ENCODE assay signal across 9 mouse cellular contexts in genomic region chr2:127655419-127655818, GRCm38 (mm10). TPM values are rescaled to one million over a fixed set of nuclear protein-coding genes. Genes with fewer than 3 reads are reported as not detected.
DNase-seq lines count a peak whose midpoint lies in the region; ATAC-seq and TF ChIP-seq lines count a peak whose summit lies in the region.
"Had no signal": no experiment of that assay in that cellular context is flagged by ENCODE, and none has a peak within 500 bp of the region (broad histone marks: within the 10 kb centered on the region; RNA-seq: fewer than 3 reads in every experiment).

No protein-coding gene starts in this region.

- no peaks in the 10 kb centered on the region for H3K36me3 ChIP-seq in E14TG2a.4 (ENCODE audit: insufficient read depth, low read length)
- no peaks in the 10 kb centered on the region for H3K36me3 ChIP-seq in hindbrain, embryonic 13.5 days
- no peaks in the 10 kb centered on the region for H3K36me3 ChIP-seq in thymus, adult 2 months (ENCODE audit: control insufficient read depth, insufficient read depth, low read length)
- H3K36me3 ChIP-seq: limb, embryonic 15.5 days had no signal

- no peak overlapping the region for H3K9ac ChIP-seq in hindbrain, embryonic 13.5 days
- H3K9ac ChIP-seq: limb, embryonic 15.5 days had no signal

- H3K4me3 ChIP-seq in E14TG2a.4 (replicated peaks; ENCODE audit: low read length) = peak overlapping the region; percentile 49
- H3K4me3 ChIP-seq in hindbrain, embryonic 13.5 days = peak overlapping the region; percentile 48
- no peak overlapping the region for H3K4me3 ChIP-seq in thymus, adult 2 months (ENCODE audit: control insufficient read depth, insufficient read depth, low read length)

- H3K9me3 ChIP-seq in E14TG2a.4 (ENCODE audit: low read length) = no peaks in the 10 kb centered on the region
- no peaks in the 10 kb centered on the region for H3K9me3 ChIP-seq in hindbrain, embryonic 13.5 days
- H3K9me3 ChIP-seq: limb, embryonic 15.5 days had no signal

- DNase-seq in adrenal gland, adult 2 months = peak; percentile 18
- DNase-seq in adrenal gland, postnatal 4 days (ENCODE audit: low spot score in 2 of 2) = no peak
- peak; percentile 26 for DNase-seq in lung, postnatal 25 days (ENCODE audit: low spot score)
- no peak for DNase-seq in urinary bladder, adult 18-20 months (ENCODE audit: low spot score in 2 of 2)
- no peak for DNase-seq in layer of hippocampus, adult 18-20 months (ENCODE audit: low spot score in 2 of 2)
- no peak for DNase-seq in thymus, adult 2 months

- H3K27ac ChIP-seq in hindbrain, embryonic 13.5 days = no peak overlapping the region
- no peak overlapping the region for H3K27ac ChIP-seq in thymus, adult 2 months (ENCODE audit: control insufficient read depth, insufficient read depth, low read length)
- H3K27ac ChIP-seq: limb, embryonic 15.5 days had no signal

- peaks cover 27% of the 10 kb centered on the region for H3K4me1 ChIP-seq in E14TG2a.4 (replicated peaks; ENCODE audit: low read depth, low read length)
- H3K4me1 ChIP-seq in hindbrain, embryonic 13.5 days (replicated peaks) = peaks cover 15% of the 10 kb centered on the region
- H3K4me1 ChIP-seq in thymus, adult 2 months (replicated peaks; ENCODE audit: control insufficient read depth, insufficient read depth, low read length) = no peaks in the 10 kb centered on the region

- no peak for TF ChIP-seq POLR2A in thymus, adult 2 months (IDR thresholded peaks at IDR 0.05; ENCODE audit: control insufficient read depth, extremely low read depth, insufficient read depth, low read length, poor library complexity)

- TF ChIP-seq CTCF in E14TG2a.4 (conservative IDR thresholded peaks at IDR 0.05; ENCODE audit: low read length) = no peak
- no peak for TF ChIP-seq CTCF in thymus, adult 2 months (IDR thresholded peaks at IDR 0.05; ENCODE audit: borderline replicate concordance, control insufficient read depth, extremely low read depth, insufficient read depth, low read length, poor library complexity)

- 7% methylated on average over 9 of the region's 9 CpGs for whole genome bisulfite sequencing in hindbrain, embryonic 13.5 days
- WGBS in thymus, adult 2 months = 14% methylated on average over 9 of the region's 9 CpGs

- H3K27me3 ChIP-seq in E14TG2a.4 (ENCODE audit: insufficient read depth, low read length) = peaks cover 85% of the 10 kb centered on the region
- peaks cover 65% of the 10 kb centered on the region for H3K27me3 ChIP-seq in hindbrain, embryonic 13.5 days
- H3K27me3 ChIP-seq in thymus, adult 2 months (ENCODE audit: control insufficient read depth, insufficient read depth, low read length) = peaks cover 9% of the 10 kb centered on the region

- ATAC-seq in hindbrain, embryonic 13.5 days (ENCODE audit: low FRiP score) = no peak

- H3K4me2 ChIP-seq in hindbrain, embryonic 13.5 days = peak overlapping the region; percentile 91

RNA-seq across cellular contexts. Expression of gene Mal, which starts 1.1 kb away (rescaled TPM):
- total RNA-seq in adrenal gland, adult 2 months (2021) = 1 to 10 TPM; 5.9 to 8.1 TPM
- 1.9 and 2.9 TPM in 2 replicates for polyA plus RNA-seq in adrenal gland, adult 2 months (2012; rRNA removed)
- total RNA-seq in adrenal gland, postnatal 4 days (2021) = 10 to 100 TPM in 1 of 2 experiments, 1 to 10 TPM in 1; 7.3 to 19.1 TPM
- 2.6 and 2.7 TPM in 2 replicates for polyA plus RNA-seq in hindbrain, embryonic 13.5 days (2015; fragmentation: Nextera tagmentation; extraction: Ambion mirVana)
- total RNA-seq in layer of hippocampus, adult 18-20 months (2021) = 10 to 100 TPM; 79.8 to 96.3 TPM
- 0.37 and 1.2 TPM in 2 replicates for polyA plus RNA-seq in thymus, adult 2 months (2012; rRNA removed)

Comparison
In these comparisons a context has a peak if more than half of its experiments do, and no peak if none do; other contexts are left out.
1. DNase-seq: peak in adrenal gland, adult 2 months (single experiment) and lung, postnatal 25 days (single experiment); none in adrenal gland, postnatal 4 days (0 of 2), urinary bladder, adult 18-20 months (0 of 2), layer of hippocampus, adult 18-20 months (0 of 2) and thymus, adult 2 months (single experiment).
2. RNA of gene Mal, which starts 1.1 kb away (total RNA-seq): 79.8 to 96.3 TPM in layer of hippocampus, adult 18-20 months; 7.3 to 19.1 TPM in adrenal gland, postnatal 4 days and 5.9 to 8.1 TPM in adrenal gland, adult 2 months; every median in the first group is over 4 times any median in the second.